Mouse (Mus musculus): ENCODE results near the gene Tctex1d4. TPM values are rescaled to one million over a fixed set of nuclear protein-coding genes. Genes with fewer than 3 reads are reported as not detected.

Gene Tctex1d4
- total RNA-seq, 2 experiments from 2014 or later, result not detected

DNA sequence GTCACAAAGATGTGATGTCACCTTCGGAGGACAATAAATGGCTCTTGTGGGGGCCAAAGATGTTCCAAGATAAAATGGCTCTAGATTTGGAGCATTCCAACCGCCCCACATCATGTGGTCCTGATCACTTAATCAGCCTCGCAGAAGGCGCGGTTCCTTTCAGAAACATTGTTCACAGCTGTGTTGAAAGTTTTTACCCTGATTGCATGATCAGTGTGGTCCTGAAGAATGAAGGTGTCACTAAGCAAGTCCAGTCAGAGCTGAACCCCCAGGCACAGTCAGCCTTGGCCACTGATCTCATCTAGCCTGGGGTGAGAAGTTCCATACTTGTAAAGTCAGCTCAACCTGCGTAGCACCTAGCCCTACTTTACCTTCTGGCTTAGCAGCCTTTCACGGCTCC lies 8.7 kb upstream of the Tctex1d4 start:
- intact Hi-C loops (cut with DNase I), result no loop called here
- no peak for DNase-seq (ENCODE audit: low spot score)

DNA sequence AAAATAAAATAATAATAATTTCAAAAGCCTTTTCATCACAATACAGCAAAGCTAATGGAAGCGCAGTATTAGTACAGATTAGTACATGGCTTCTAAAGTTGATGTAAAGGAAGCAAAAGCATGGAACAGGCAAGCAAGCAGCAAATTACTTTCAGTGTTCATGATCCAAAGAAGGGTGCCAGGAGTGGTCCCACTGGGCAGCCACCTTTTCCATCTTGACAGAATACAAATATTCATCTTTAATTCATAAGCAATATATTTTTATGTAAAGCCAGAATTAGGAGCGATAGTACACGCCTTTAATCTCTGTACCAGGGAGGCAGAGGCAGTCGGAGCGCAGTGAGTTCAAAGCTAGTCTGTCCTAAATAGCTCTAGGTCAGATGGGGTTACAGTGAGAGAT lies 7.0 kb upstream of the Tctex1d4 start:
- intact Hi-C loops (cut with DNase I), result loop anchor here (2.0 to 5.0 kb wide), 3 partner anchors 19 to 117 kb away; partner anchors contain the start of gene Eif2b3
- DNase-seq (ENCODE audit: low spot score), result no peak

DNA sequence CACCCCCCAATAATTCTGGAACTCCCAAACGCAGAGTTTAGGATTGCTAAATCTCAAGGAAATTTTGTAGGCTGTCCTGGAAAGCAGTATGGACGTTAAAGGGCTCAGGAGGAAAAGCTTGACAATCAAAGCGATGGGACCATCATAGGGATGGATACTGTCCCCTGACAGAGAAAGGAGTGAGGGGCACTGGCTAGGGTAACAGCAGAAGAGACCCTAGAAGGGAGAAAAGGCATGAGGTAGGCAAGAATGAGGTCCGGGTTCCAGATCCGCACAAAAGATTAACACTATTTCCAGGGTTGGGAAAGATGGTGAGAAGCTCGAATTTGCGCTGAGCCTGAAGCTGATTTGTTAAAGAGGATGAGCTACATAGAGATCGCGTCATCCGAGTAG lies 6.5 kb upstream of the Tctex1d4 start:
- intact Hi-C loops (cut with DNase I), result loop anchor here (2.0 to 5.0 kb wide), 3 partner anchors 19 to 118 kb away; partner anchors contain the start of gene Eif2b3
- no peak for DNase-seq (ENCODE audit: low spot score)

DNA sequence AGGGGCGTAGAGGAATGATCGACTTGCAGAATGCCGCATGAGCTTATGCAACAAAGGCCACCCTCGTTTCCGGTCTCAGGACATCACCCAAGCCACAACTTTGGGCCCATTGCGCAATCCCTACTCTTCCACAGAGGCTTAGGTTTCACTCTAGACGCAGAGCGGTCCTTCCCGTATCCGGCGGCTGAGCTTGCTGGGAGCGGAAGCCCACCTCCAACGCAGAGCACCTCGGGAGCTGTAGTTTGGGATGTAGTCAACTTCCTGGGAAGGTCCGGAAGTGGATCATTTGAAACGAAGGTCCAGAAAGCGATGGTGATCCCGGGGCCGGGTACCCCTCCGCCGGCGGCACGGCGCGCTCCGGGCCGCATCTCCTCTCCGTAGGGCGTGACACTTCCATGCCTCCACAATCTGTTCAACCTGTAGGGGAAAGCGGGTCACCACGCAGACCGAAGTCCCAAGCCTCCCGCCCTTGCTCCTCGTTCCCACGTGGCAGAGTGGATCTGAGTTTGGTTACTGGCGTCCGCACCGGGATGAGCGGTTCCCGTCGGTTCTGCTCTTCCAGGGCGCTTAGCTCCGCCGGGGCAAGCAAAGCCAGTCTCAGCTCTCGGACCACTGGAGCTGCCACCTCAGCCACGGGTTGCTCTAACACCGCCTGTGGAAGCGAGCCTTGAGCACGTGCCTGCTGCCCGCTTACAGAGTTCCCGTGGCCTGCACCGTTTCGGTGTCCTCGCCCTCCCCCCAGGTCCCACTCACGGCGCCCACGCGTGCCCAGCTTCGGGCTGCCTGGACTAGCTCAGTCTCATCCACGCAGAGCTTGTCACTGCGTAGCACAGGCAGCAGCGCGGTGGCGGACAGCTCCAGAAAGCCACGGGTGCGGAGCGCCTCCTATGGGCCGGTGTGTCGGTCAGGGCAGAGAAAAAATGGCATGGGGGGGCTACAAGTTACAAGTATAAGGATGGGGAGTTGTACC lies 5.9 kb upstream of the Tctex1d4 start:
- intact Hi-C loops (cut with DNase I), result loop anchor here (2.0 to 5.0 kb wide), 3 partner anchors 18 to 118 kb away; partner anchors contain the start of gene Eif2b3
- DNase-seq (ENCODE audit: low spot score), result peak; percentile 95

DNA sequence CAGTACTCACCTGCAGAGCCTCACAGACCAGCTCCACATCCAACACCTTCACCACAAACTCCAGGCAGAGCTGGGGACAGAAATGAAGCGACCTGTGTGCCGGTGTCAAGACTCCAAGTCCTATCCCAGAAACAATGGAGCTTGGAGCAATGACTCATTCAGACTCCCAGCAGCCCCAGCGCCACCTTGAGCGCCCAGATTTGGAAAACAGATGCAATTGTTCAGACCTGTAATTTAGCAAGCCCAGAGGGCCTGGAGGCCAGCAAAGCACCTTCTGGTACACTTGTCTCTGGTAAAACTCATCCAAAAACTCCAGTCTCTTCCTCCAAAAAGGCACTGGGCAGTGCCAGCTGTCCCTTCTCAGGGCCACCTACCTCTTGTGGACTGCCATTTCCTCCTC lies 4.4 kb upstream of the Tctex1d4 start:
- no peak for DNase-seq (ENCODE audit: low spot score)
- intact Hi-C loops (cut with DNase I), result loop anchor here (5.0 kb wide), 2 partner anchors 105 to 120 kb away; partner anchors contain the start of gene Eif2b3

DNA sequence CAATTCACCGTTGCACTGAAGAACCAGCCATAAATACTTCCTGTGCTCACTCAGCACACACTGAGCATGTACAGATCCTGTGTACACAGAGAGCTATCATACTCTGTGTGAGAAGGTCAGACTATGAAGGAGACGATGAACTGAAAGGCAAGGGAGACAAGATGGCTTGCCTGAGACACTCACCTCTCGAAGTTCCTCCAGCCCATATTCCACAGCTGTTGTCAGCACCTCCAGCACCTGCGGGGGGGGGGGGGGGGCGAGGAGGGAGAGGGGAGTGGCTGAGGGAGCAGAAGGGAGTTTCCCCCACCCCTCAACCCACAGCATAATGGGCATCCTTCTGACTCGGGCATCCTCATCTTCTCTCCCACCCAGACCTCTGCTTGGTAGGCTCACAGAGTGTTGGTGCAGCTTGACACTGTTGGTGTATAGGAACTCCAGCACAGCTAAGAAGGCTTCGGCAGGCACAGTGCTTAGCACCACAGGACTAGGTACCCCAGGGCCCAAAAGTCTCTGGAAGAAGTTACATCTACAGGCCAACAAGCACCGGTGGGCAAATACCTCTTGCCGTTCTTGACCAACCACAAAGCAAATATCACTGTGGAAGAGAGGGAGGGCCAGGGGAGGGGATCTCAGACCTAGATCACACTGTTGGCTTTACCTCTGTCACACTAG lies 2.9 kb upstream of the Tctex1d4 start:
- no peak for DNase-seq (ENCODE audit: low spot score)
- intact Hi-C loops (cut with DNase I), result loop anchor here (5.0 kb wide), 2 partner anchors 106 to 121 kb away; partner anchors contain the start of gene Eif2b3

DNA sequence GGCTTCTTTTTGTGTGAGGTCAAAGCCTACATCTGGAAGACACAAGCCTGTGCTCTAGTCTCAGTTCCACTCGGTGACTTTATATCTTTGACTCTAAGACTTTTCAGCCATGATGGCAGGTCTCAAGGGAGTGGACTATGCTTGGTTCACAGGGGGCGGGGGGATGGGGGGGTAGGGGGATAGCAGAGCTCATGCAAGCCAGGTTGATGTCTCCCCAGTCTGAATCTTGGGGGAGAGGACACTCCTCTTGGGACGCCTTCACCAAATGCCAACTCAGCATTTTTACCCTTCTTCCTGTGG lies 2.4 kb upstream of the Tctex1d4 start:
- no peak for DNase-seq (ENCODE audit: low spot score)
- intact Hi-C loops (cut with DNase I), result loop anchor here (5.0 kb wide), 2 partner anchors 107 to 122 kb away; partner anchors contain the start of gene Eif2b3

DNA sequence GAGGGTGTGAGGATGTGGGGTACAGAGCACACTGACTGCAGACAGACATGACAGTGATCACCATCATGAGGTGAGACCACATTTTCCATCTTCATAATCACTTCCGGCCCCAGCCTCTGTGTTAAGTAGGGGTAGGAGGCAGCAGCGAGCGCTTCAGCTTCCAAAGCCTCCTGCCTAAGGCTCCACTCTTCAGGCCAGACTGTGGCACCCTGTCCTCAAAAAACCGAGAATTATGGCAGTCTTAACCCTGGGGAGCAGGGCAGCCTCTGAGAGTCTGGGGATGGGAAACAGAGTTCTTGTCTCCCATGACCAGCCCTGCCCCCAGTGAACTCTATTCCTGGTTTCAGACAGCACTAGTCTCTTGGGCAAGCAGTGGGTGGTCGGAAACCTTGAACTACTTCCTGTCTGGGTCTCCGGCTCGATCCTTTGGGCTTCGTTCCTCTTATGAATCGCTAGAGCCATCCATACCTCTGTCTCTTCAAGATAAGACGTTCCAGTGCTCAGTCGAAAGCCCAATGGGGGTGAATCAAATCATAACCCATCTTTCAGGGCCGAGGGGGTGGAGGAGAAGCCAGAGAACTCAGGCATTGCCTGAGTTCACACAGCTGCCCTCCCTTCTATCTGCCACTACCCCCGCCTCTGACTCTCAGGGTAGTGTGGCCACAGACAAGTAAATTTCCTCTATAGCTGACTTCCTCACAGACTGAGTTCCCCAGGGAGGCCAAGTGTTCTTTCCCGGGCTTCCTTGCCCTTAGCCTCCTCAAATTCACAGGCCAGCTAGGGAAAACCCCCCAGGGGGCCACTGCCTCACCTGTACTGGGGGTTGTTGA lies 1.9 kb upstream of the Tctex1d4 start:
- intact Hi-C loops (cut with DNase I), result loop anchor here (5.0 kb wide), 2 partner anchors 107 to 122 kb away; partner anchors contain the start of gene Eif2b3
- no peak for DNase-seq (ENCODE audit: low spot score)

DNA sequence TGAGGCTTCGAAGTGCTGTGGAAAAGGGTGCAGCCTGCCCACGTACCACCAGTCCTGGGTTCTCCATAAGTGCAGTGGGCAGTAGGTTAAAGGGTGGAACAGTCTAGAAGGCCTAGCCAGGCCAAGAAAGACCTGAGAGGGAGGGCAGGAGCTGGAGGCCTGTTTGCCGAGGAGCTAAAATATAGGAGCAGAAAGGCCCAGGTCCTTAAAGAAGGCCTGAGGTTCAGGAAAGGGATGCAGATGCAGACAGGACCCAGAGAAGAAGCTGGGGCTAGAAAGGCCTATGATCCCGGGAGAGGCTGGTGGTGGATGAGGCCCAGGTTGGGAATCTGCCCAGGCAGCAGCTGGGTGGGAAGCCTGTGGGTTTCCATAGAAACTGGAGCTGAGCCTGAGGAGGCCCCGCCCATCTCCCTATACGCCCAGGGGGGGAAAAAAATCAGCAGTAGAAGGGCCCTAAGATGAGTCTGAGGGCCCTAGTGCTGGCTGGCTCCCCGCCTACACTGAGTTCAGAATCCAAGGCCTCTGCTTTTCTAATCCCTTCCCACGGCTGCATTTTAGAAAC lies 1.2 kb upstream of the Tctex1d4 start, which contains the start of gene Btbd19:
Gene Btbd19 (minus strand): TSS at position 378 of the 562 bp plus-strand sequence.
- intact Hi-C loops (cut with DNase I), result no loop called here
- peak; percentile 79 for DNase-seq (ENCODE audit: low spot score)

DNA sequence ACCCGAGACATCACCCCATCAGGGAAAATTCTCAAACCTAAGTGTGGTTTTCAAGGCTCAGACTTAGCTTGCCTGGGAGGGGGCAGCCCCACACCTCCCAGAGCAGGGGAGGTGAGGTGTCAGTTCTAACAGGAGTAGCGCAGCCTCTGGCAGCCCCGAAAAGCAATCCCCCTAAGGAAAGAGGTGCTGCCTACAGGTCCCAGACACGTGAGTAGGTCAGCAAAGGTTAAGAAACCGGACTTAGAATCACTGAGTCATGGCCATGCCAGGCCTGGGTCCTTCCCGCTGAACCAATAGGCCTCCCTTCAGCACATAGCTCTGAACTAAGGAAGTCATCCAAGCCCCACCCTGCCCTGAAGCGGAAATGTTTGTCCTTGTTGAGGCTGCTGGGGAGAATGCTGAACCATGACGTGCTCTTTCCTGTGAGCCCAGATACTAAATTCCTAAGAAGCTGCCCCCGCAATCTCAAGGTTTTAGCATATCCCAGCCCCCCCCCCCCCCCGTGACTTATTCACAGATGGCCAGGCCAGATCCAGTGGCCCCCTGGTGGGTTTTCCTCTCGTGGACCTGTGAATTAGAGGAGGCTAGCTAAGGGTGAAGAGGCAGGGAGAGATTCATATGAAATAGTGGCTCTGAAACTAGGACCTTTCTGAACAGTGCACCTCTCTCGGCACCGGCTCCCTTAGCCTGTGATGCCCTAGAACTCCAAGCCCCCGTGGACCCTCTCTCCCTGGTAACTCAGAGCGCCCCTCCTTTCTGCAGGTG lies 502 bp upstream of the Tctex1d4 start:
- intact Hi-C loops (cut with DNase I), result no loop called here
- peak; percentile 89 for DNase-seq (ENCODE audit: low spot score)

DNA sequence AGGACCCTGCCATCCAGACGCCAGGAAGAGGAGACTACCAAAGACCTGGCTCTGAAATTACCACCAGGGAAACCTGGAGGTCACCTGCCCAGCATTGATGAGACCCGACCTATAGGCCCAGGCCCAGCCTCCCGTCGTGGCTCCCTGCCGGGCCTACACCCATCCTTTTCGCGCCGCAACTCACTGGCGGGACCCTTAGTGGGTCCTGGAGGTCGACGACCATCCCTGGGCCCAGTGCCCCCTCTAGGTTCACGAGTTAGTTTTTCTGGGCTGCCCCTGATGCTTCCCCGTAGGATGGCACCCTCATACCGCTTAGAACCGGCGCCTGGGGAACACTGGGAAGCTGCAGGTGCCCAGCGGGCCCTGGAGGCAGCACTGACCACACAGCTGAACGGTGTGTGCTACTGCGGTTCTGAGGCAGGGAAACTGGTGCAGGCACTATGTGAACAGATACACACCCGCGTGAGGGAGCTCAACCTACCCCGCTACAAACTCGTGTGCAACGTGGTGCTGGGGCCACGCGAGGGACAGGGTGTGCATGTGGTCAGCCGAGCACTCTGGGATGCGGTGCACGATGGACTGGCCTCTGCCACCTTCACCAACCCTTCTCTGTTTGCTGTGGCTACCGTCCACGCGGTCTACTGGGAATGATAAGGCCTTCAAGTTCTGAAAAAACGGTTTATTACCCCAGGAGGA lies 1.5 kb downstream of the Tctex1d4 start:
- intact Hi-C loops (cut with DNase I), result no loop called here
- DNase-seq (ENCODE audit: low spot score), result no peak

DNA sequence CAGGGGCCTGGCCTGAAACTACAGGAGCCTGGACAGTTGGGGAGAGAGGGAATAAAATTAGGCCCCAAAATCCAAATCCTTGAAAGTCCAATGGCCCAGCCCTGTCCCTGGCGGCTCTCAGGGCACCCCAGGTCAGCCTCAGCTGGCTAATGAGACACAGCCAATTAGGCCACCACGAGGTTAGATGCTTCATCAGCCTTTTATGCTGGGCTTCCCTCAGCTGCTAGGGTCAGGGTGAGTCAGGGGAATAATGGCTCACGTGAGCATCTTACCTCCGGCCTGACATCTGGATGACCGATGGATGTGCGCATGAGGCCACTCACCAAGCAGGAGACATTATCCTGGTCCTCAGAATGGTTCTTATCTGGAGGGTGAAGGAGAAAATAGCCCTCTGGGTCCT lies 4.2 kb downstream of the Tctex1d4 start:
- intact Hi-C loops (cut with DNase I), result no loop called here
- DNase-seq (ENCODE audit: low spot score), result no peak

DNA sequence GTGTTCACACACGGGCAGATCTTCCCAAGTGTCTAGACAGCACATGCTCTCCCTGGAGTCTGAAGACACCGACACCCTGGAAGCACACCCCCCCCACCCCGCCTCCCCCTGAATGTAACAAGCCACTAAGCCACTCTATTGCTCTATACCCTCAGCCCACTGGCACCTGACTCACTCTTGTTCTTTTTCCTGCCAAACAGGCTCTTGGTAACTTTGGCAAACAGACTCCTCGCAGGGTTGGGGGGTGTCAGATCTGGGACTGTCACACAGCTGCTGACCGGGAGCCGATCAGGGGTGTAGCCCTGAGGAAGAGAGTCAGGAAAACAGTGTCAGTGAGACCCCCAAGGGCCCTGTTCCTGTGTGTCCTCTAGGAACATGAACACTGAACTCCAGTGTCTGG lies 4.6 kb downstream of the Tctex1d4 start:
- no peak for DNase-seq (ENCODE audit: low spot score)
- intact Hi-C loops (cut with DNase I), result no loop called here

DNA sequence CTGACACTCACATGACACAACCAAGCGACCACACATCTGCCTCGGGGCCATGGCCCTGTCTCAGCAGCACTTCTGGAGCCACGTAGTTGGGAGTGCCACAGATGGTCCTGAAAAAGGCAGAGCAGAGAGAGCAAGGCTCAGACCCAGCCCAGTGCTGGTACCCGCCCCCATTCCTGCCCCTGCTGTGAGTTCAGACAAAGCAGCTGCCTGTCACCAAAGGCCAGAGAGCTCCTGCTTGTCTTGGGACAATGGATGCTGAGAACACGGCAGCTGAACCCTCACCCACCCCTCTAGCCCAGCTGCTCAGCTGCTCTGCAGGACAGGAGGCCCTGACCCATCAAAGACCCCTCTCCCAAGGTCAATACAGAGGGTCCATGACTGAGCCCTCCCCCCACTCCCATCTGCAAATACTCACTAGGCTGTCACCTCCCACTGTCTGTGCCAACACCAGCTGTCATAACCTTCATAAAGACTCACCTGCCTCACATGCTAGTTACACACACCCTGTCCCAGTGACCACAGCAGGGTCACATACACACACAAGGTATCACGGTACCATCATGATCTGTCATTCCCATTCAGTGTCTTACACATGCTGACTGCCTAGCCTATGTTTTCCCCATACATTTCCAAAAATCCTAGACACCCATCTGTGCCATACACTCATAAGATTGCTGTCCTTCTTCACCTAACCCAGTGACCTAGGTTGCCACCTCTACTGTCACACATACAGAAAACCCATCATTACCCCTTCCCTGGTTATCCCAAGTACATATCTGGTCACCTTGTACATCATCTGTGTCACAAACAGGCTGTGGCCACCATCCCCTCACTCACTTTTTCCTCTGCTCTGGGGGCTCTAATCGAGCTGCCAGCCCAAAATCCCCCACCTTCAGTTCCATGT lies 5.5 kb downstream of the Tctex1d4 start:
- DNase-seq (ENCODE audit: low spot score), result no peak
- intact Hi-C loops (cut with DNase I), result no loop called here

DNA sequence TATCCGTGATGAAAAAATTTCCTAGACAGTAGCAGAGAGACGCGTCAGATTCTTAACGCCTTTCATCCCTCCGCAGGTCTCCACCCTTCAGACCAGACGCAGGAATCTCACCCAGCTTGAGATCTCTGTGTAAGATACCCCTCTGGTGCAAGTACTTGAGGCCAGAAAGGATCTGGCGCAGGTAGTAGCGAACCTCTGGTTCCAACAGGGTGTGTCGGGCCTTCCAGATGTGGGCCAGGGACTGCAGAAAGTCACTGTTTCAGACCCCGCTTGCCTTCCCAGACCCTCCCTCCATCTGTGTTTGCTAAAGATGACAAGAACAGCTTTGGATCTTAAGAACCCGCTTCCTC lies 6.2 kb downstream of the Tctex1d4 start:
- no peak for DNase-seq (ENCODE audit: low spot score)
- intact Hi-C loops (cut with DNase I), result no loop called here

DNA sequence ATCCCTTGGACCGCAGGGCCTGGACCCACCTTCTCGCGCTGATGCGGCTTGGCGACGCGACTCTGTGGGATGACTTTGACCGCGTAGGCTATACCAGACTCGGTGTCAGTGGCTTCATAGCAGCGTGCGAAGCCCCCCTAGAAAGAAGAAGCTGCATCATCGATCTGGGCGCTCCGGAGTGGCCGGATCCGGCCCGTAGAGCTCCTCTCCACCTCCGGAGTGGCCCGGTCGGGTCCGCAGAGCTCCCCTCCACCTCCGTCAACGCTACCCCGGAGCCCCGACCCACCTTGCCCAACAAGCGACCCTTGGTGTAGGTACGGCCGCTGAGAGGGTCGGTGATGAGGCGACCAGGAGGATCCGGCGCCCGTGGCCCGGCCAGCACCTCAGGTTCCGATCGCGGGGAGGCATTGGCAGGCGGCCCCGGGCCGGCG lies 6.8 kb downstream of the Tctex1d4 start:
- intact Hi-C loops (cut with DNase I), result no loop called here
- no peak for DNase-seq (ENCODE audit: low spot score)

DNA sequence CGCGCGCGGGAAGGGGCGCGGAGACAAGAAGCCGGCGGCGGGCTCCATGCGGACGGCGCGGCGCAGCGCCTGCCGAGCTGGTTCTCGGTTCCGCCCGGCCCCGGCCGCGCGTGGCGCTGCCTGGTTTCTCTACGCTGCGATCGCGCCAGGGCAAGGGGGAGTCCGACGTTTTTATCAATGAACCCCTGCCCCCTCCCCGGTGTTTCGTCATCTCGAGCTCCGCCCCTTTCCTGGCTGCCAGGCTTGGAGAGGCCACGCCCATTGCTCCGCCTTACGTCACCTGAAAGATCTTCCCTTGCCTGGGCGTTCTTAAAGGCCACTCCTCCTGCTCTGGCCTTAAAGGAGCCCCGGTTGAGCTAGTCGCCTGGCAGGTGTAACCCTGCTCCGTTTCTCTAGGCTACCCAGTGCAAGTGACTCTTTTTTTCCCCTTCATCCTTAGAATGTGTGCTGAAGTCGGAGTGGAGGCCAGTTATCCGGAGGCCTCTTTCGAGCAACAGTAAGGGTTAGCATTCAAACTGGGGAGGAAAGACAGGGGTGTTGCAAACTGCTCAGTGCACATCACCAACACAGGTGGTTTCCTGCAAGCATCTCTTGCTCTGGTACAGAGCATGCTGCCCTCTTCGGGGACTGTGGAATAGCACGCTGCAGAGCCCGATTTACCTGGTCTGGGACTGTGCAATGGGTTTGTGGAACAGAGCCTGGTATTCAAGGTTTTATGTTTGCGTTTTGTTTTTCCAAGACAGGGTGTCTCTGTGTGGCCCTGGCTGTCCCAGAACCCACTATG lies 7.4 kb downstream of the Tctex1d4 start, which contains the start of gene Plk3:
Gene Plk3 (minus strand): TSS at position 147 of the 784 bp plus-strand sequence.
- intact Hi-C loops (cut with DNase I), result no loop called here

More for the DNA sequence above, 7.4 kb downstream of the Tctex1d4 start, which contains the start of gene Plk3:
- DNase-seq (ENCODE audit: low spot score), result peak; percentile 95

Data from heart, postnatal 25 days (tissue).